Mouse (Mus musculus) cerebellum, adult 2 months (tissue): ENCODE measurements around the gene Ndrg2. TPM values are rescaled to one million over a fixed set of nuclear protein-coding genes. Genes with fewer than 3 reads are reported as not detected.

Experiments
- DNase-seq, 2 experiments: peaks; one replicate each; pipeline ENCODE4 v3.0.0; 2021
- H3K27ac ChIP-seq: fragments of 200-500 bp; 2 replicates; pipeline ENCODE4 v1.5.1; 2012; ENCODE audit warnings: low read length, control low read depth, inconsistent platforms; ENCODE audit not compliant: insufficient read depth
- H3K27me3 ChIP-seq: fragments of 200-500 bp; 2 replicates; pipeline ENCODE4 v1.6.1; 2012; ENCODE audit warnings: inconsistent platforms, mild to moderate bottlenecking, low read length, moderate library complexity; ENCODE audit not compliant: control insufficient read depth, insufficient read depth
- H3K4me1 ChIP-seq: fragments of 200-500 bp; 2 replicates; pipeline ENCODE4 v1.6.1; 2011; ENCODE audit warnings: low read length; ENCODE audit not compliant: control insufficient read depth, insufficient read depth
- H3K4me3 ChIP-seq: fragments of 200-500 bp; replicated peaks from 2 replicates; pipeline ENCODE3; 2011; ENCODE audit warnings: mild to moderate bottlenecking, low read depth, low read length, control low read depth; ENCODE audit not compliant: insufficient read depth
- CTCF ChIP-seq: fragments of 200-500 bp; IDR thresholded peaks from 2 replicates; pipeline ENCODE4 v1.5.1; 2011; ENCODE audit warnings: low read depth, mild to moderate bottlenecking, control low read depth, low read length, moderate library complexity, borderline replicate concordance; ENCODE audit not compliant: insufficient read depth
- POLR2A ChIP-seq: fragments of 200-500 bp; IDR thresholded peaks from 2 replicates; pipeline ENCODE4 v1.6.1; 2011; ENCODE audit warnings: low read length, control low read depth, borderline replicate concordance; ENCODE audit not compliant: insufficient read depth
- WGBS: fragments of 180-500 bp; shearing (Covaris S2); methylation state at CpG from one replicate; pipeline ENCODE4 v1.1.7; 2018; 5-methylcytosine and 5-hydroxymethylcytosine counted together
- polyA plus RNA-seq: library from polyadenylated mRNA; depleted of rRNA; stranded (reverse); fragments of >200 nt; gene quantifications from 2 replicates; pipeline ENCODE4 v1.2.3, GENCODE M21; 2012

Gene Ndrg2
- polyA plus RNA-seq, 1 experiment = 997 TPM

DNA sequence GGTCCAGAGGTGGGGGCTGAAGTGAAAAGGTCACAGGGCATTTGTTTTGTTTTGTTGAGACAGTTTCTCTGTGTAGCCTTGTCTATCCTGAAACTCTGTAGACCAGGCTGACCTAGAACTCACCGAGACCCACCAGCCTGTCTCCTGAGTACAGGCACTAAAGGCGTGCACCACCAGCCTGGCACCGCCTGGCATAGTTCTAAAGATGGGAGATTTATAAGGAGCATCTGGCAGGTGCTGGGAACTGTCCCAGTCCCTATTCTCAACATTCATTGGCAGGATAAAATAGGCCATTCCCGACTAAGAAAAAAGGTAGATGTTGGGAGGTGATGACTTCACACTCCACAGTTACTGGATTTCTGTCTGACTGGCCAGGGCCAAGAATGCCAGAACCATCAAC is 5.0 kb upstream of the Ndrg2 start:
- Histone ChIP-seq H3K4me1 (0 out of 2 replicates have a peak, but pooled peaks cover 3% of the 10 kb centered on the region), H3K4me3 (no peak overlapping the region), H3K27me3 (no peaks in the 10 kb centered on the region), H3K27ac (no peak overlapping the region)
- 59% methylated on average over 4 of the region's 4 CpGs for WGBS
- no peak for DNase-seq
- TF ChIP-seq POLR2A (no peak), CTCF (no peak)

DNA sequence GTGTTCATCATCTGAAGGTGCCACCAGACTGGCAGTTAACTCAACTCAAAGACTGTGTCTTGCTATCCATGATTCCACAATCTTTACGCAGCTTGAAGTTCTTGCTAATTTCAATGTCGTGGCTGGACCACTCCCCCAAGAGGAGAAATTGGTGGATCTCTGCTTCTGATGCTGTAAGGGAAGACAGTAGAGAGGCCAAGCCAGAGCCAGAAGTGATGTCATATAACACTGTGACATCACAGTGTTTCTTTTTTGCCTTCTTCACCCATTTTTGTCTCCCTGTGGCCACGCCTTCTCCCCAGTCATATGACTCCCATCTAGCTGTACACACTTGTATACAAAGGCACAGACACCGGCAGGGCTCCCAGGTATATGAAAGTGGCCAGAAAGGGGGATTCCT is 4.2 kb upstream of the Ndrg2 start, which contains the start of gene Tppp2:
Tppp2 (plus strand) TSS at position 301 of the 400 bp plus-strand sequence.
- Histone ChIP-seq H3K4me1 (0 out of 2 replicates have a peak, but pooled peaks cover 3% of the 10 kb centered on the region), H3K27me3 (no peaks in the 10 kb centered on the region), H3K4me3 (no peak within 1 kb of the TSS), H3K27ac (no peak within 1 kb of the TSS)
- no peak for DNase-seq
- TF ChIP-seq CTCF = no peak
- WGBS = 95% methylated on average over 4 of the region's 4 CpGs

DNA sequence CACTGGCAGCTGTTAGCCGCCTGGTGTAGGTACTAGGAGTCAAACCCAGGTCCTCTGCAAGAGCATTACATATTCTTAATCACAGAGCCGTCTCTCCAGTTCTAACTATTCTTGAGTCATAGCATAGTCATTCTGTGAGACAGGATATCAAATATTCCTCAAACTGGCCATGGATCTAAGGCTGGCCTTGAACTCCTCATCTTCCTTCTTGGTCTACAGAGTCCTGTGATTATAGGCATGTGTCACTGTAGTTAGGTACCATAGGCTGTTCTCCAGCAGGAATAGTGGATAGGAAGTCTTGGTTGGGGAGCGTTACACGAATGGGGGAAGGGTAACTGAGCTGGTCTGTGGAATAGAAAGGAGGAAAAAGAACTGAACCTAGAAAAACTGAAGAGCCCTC is 2.6 kb upstream of the Ndrg2 start:
- Histone ChIP-seq H3K27me3 (no peaks in the 10 kb centered on the region), H3K4me3 (no peak overlapping the region), H3K4me1 (0 out of 2 replicates have a peak, but pooled peaks cover 3% of the 10 kb centered on the region), H3K27ac (no peak overlapping the region)
- 91% methylated on average over 4 of the region's 4 CpGs for WGBS
- DNase-seq = no peak
- TF ChIP-seq POLR2A (no peak), CTCF (no peak)

DNA sequence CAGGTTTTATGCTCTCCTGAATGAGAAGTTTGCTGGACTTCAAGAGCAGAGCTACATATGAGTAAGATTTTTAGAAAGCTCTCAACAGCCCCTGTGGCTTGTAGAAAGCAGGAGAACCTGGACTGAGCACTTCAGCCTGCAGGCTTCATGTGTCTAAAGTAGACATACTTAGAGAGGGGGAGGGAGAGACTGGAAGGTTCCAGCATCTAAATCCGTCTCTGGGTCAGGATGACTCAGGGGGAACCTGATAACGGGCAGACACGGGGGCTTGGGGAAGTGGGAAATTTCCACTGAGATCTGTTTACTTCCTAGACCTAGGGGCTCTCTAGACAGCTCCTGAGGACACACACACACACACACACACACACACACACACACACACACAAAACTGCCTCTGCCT is 1.1 kb upstream of the Ndrg2 start:
- no peak for TF ChIP-seq CTCF
- TF ChIP-seq POLR2A = no peak
- WGBS = 15% methylated on average over 3 of the region's 3 CpGs
- H3K27me3 ChIP-seq = no peaks in the 10 kb centered on the region

DNA sequence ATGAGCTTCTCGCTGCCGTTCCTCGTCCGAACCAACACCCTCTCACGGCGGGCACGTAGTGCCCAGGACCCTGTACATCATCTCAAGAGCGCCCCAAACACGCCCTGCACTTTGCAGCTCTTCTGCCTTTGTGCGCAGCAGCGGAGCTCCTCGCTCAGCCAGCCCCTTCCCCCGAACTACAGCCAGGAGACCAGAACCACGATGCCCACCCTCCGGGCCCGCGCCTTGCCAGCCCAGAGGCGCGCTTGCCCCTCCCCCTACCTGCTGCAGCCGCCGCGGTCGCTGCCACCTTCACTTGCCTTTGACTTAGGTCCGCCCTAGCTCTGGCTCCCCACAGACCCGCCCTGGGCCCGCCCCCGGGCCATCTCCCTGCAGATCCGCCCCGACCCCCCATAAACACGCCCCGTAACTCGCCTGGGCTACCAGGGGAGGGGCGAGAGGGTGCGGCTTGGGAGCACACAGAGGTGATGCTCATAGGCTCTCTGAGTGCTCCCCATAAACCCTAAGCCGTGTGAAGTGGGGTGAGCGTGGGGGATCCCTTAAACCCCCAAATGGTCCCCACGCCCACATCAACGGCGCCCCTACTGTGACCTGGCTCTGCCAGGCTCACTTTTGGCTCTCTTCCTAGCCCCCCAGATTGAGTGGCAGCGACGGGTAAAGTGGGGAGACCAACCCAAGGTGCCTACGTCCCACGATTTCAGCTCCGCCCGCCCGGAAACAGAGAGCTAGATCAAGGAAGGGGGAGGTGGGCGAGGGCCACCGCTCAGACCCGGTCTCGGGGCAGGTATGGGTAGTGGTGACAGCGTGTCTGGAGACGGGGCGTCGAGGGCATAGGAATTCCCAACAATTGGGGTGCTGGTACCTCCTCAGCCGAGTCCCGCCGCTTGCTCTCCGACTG is 647 bp downstream of the Ndrg2 start:
- Histone ChIP-seq H3K4me1 (0 out of 2 replicates have a peak, but pooled peaks cover 3% of the 10 kb centered on the region), H3K4me3 (peak overlapping the region; percentile 71), H3K27me3 (no peaks in the 10 kb centered on the region), H3K27ac (peak overlapping the region; percentile 34; the same call in 1 of the 2 replicates)
- no peak for TF ChIP-seq CTCF
- 0 out of 2 replicates have a peak, but pooled peaks have one; percentile 16 for TF ChIP-seq POLR2A
- under 1% methylated on average over 58 of the region's 58 CpGs for WGBS
- peak; percentile 69 to 70 for DNase-seq

More for the DNA sequence above, 1.1 kb upstream of the Ndrg2 start:
- Histone ChIP-seq H3K27ac (no peak overlapping the region), H3K4me1 (0 out of 2 replicates have a peak, but pooled peaks cover 3% of the 10 kb centered on the region), H3K4me3 (no peak overlapping the region)
- no peak for DNase-seq

DNA sequence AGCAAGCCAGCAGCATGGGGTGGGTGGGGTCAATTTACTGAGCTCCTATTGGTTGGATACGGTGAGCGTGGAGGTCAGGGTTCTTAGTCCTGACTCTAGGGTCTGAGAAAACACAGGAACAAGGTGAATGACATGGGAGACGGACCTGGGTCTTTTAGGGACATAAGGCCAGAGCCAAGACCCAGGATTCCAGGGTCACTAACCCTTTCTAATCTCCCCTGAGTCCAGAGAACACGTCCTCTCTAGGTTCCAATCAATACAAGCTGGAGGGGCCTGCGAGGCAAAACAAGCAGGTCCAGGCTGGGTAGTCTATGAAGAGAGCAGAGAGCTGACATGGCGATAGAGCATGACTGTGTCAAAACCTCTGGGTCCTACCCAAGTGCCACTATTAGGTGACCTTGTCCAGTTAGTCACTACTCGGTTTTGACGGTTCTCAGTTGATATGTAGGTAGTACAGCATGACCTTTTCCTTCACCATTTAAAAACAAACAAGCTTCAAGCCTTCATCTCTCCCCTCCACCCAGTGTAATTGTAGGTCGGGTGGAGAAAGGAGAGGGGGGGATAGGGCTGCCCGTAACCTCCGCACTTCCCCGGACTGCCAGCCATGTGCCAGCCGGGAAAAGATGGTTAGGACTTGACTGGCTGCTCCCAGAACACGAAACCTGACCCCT is 1.4 kb downstream of the Ndrg2 start:
- H3K27me3 ChIP-seq = no peaks in the 10 kb centered on the region
- H3K4me3 ChIP-seq = peak overlapping the region; percentile 71
- H3K27ac ChIP-seq = peak overlapping the region; percentile 10
- DNase-seq = no peak
- TF ChIP-seq CTCF = no peak
- TF ChIP-seq POLR2A = no peak
- WGBS = 31% methylated on average over 14 of the region's 14 CpGs
- 0 out of 2 replicates have a peak, but pooled peaks cover 3% of the 10 kb centered on the region for H3K4me1 ChIP-seq

DNA sequence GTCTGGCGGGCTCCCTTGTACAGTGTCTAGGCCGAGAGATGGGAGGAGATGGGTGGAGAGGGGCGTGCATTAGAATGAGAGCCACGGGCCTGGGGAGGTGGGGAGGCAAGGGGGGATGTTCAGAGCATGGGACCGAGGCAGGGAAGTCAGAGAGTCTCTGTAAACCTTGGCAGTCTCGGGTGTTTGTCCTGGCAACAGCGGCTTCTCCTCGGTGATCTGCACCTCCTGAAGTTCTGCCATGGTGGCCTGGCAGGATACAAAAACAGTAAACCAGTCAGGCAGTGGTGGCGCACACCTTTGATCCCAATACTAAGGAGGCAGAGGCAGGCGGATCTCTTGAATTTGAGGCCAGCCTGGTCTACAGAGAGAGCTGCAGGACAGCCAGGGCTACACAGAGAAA is 2.7 kb downstream of the Ndrg2 start:
- H3K4me1 ChIP-seq = 0 out of 2 replicates have a peak, but pooled peaks cover 7% of the 10 kb centered on the region
- TF ChIP-seq CTCF (no peak), POLR2A (no peak)
- no peaks in the 10 kb centered on the region for H3K27me3 ChIP-seq
- no peak for DNase-seq
- H3K4me3 ChIP-seq = no peak overlapping the region
- no peak overlapping the region for H3K27ac ChIP-seq
- WGBS = 69% methylated on average over 10 of the region's 10 CpGs

DNA sequence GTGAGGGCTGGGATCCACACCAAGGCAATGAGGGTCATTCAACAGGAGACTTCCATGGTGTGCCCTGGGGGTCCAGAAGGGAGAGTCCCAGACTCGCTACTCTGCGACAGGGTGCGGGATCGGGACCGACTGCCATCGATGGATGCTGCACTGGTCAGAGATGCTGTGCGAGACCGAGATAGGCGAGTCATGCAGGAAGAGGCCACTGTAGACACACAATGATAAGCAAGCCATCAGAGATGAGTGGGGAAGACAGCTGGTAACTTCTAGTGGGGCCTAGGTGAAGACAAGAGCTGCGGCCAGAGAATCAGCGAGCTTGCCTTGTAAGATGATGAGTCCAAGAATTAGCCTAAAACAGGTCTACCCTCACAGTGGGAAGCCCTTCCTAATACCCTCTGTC is 7.9 kb downstream of the Ndrg2 start:
- Histone ChIP-seq H3K27ac (no peak overlapping the region), H3K27me3 (no peaks in the 10 kb centered on the region), H3K4me3 (no peak overlapping the region), H3K4me1 (0 out of 2 replicates have a peak, but pooled peaks cover 4% of the 10 kb centered on the region)
- 93% methylated on average over 11 of the region's 11 CpGs for WGBS
- no peak for TF ChIP-seq POLR2A
- no peak for TF ChIP-seq CTCF
- DNase-seq = no peak
